Mouse (Mus musculus) kidney, adult 2 months (tissue): ENCODE results near the gene Aspdh. TPM values are rescaled to one million over a fixed set of nuclear protein-coding genes. Genes with fewer than 3 reads are reported as not detected.

Experiments
- DNase-seq: peaks from one replicate; pipeline ENCODE4 v3.0.0; 2021
- H3K27ac ChIP-seq: fragments of 200-500 bp; 2 replicates; pipeline ENCODE4 v1.5.1; 2012; ENCODE audit warnings: low read depth, low read length, control low read depth, inconsistent platforms; ENCODE audit not compliant: insufficient read depth
- H3K27me3 ChIP-seq: fragments of 200-500 bp; replicated peaks from 2 replicates; pipeline ENCODE4 v1.6.1; 2012; ENCODE audit warnings: mild to moderate bottlenecking, moderate library complexity, low read length, inconsistent platforms; ENCODE audit not compliant: control insufficient read depth, insufficient read depth
- H3K36me3 ChIP-seq: fragments of 200-500 bp; 2 replicates; pipeline ENCODE4 v1.6.1; 2012; ENCODE audit warnings: mild to moderate bottlenecking, moderate library complexity, low read length, inconsistent platforms; ENCODE audit not compliant: control insufficient read depth, insufficient read depth
- H3K4me1 ChIP-seq: fragments of 200-500 bp; 2 replicates; pipeline ENCODE4 v1.6.1; 2011; ENCODE audit warnings: low read length; ENCODE audit not compliant: control insufficient read depth, insufficient read depth
- H3K4me3 ChIP-seq: fragments of 200-500 bp; 2 replicates; pipeline ENCODE4 v1.5.1; 2011; ENCODE audit warnings: mild to moderate bottlenecking, low read depth, low read length, control low read depth; ENCODE audit not compliant: insufficient read depth
- CTCF ChIP-seq: fragments of 200-500 bp; conservative IDR thresholded peaks from 2 replicates; pipeline ENCODE4 v1.5.1; 2011; ENCODE audit warnings: low read depth, mild to moderate bottlenecking, control low read depth, low read length, moderate library complexity, mixed read lengths; ENCODE audit not compliant: insufficient read depth, insufficient read length
- POLR2A ChIP-seq: fragments of 200-500 bp; IDR thresholded peaks from one replicate; pipeline ENCODE4 v1.6.1; 2011; ENCODE audit warnings: low read depth, low read length, control low read depth
- WGBS: fragments of 180-500 bp; shearing (Covaris S2); methylation state at CpG from one replicate; pipeline ENCODE4 v1.1.7; 2018; 5-methylcytosine and 5-hydroxymethylcytosine counted together
- polyA plus RNA-seq: library from polyadenylated mRNA; depleted of rRNA; stranded (reverse); fragments of >200 nt; gene quantifications from 2 replicates; pipeline ENCODE4 v1.2.3, GENCODE M21; 2012

The Aspdh gene
- polyA plus RNA-seq, 1 experiment: 224 TPM

- 78% methylated on average over 7 of the region's 7 CpGs for WGBS
- no peak for TF ChIP-seq CTCF
- no peak for TF ChIP-seq POLR2A
- no peak overlapping the region for H3K4me3 ChIP-seq
- DNase-seq: no peak
- H3K36me3 ChIP-seq: no peaks in the 10 kb centered on the region
- H3K4me1 ChIP-seq: no peaks in the 10 kb centered on the region
- no peak overlapping the region for H3K27ac ChIP-seq
- H3K27me3 ChIP-seq: no peaks in the 10 kb centered on the region
Observed at GRCm38 (mm10) chr7:44485572-44486195, 20.5 kb downstream of the Aspdh start.

GRCm38 (mm10) chr7:44486927-44487575 is 21.9 kb downstream of the Aspdh start:
- no peaks in the 10 kb centered on the region for H3K27me3 ChIP-seq
- no peaks in the 10 kb centered on the region; the same call in 1 of the 2 replicates for H3K36me3 ChIP-seq
- H3K4me3 ChIP-seq: no peak overlapping the region
- no peak for TF ChIP-seq POLR2A
- no peak for TF ChIP-seq CTCF
- DNase-seq: no peak
- WGBS: 58% methylated on average over 13 of the region's 13 CpGs
- no peak overlapping the region for H3K27ac ChIP-seq
- H3K4me1 ChIP-seq: no peaks in the 10 kb centered on the region

- no peak for TF ChIP-seq CTCF
- TF ChIP-seq POLR2A: no peak
- WGBS: 92% methylated on average over 7 of the region's 7 CpGs
- no peak for DNase-seq
- H3K4me3 ChIP-seq: no peak overlapping the region
- H3K27me3 ChIP-seq: no peaks in the 10 kb centered on the region
- H3K36me3 ChIP-seq: no peaks in the 10 kb centered on the region; the same call in 1 of the 2 replicates
- H3K27ac ChIP-seq: no peak overlapping the region
- no peaks in the 10 kb centered on the region for H3K4me1 ChIP-seq
Observed at GRCm38 (mm10) chr7:44487936-44488335, 22.7 kb downstream of the Aspdh start.

- Histone ChIP-seq H3K27ac (no peak overlapping the region), H3K36me3 (no peaks in the 10 kb centered on the region; the same call in 1 of the 2 replicates), H3K4me3 (no peak overlapping the region), H3K4me1 (no peaks in the 10 kb centered on the region), H3K27me3 (no peaks in the 10 kb centered on the region)
- TF ChIP-seq POLR2A (no peak), CTCF (no peak)
- DNase-seq: no peak
- WGBS: 88% methylated on average over 8 of the region's 8 CpGs
Observed at GRCm38 (mm10) chr7:44488545-44488944, 23.4 kb downstream of the Aspdh start.

- 88% methylated on average over 4 of the region's 4 CpGs for WGBS
- H3K4me3 ChIP-seq: no peak overlapping the region
- TF ChIP-seq POLR2A: no peak
- TF ChIP-seq CTCF: no peak
- no peaks in the 10 kb centered on the region for H3K27me3 ChIP-seq
- no peaks in the 10 kb centered on the region; the same call in 1 of the 2 replicates for H3K36me3 ChIP-seq
- no peak overlapping the region for H3K27ac ChIP-seq
- peaks cover 4% of the 10 kb centered on the region; the same call in 1 of the 2 replicates for H3K4me1 ChIP-seq
- no peak for DNase-seq
Observed at GRCm38 (mm10) chr7:44490281-44490680, 25.1 kb downstream of the Aspdh start.

GRCm38 (mm10) chr7:44491391-44491790 is 26.2 kb downstream of the Aspdh start:
- no peak overlapping the region for H3K27ac ChIP-seq
- 97% methylated on average over 5 of the region's 5 CpGs for WGBS
- DNase-seq: no peak
- no peaks in the 10 kb centered on the region; the same call in 1 of the 2 replicates for H3K36me3 ChIP-seq
- no peak for TF ChIP-seq POLR2A
- H3K4me3 ChIP-seq: no peak overlapping the region
- no peaks in the 10 kb centered on the region for H3K27me3 ChIP-seq
- H3K4me1 ChIP-seq: peaks cover 10% of the 10 kb centered on the region

- no peak overlapping the region for H3K4me3 ChIP-seq
Observed at GRCm38 (mm10) chr7:44492166-44492826, 27.1 kb downstream of the Aspdh start.

More at GRCm38 (mm10) chr7:44492166-44492826, 27.1 kb downstream of the Aspdh start:
- WGBS: 92% methylated on average over 21 of the region's 21 CpGs
- TF ChIP-seq CTCF (no peak), POLR2A (no peak)
- H3K36me3 ChIP-seq: no peaks in the 10 kb centered on the region; the same call in 1 of the 2 replicates
- no peaks in the 10 kb centered on the region for H3K27me3 ChIP-seq
- peaks cover 10% of the 10 kb centered on the region for H3K4me1 ChIP-seq
- H3K27ac ChIP-seq: no peak overlapping the region
- no peak for DNase-seq
